ENCODE assay signal across 14 mouse cellular contexts in the genomic region with DNA sequence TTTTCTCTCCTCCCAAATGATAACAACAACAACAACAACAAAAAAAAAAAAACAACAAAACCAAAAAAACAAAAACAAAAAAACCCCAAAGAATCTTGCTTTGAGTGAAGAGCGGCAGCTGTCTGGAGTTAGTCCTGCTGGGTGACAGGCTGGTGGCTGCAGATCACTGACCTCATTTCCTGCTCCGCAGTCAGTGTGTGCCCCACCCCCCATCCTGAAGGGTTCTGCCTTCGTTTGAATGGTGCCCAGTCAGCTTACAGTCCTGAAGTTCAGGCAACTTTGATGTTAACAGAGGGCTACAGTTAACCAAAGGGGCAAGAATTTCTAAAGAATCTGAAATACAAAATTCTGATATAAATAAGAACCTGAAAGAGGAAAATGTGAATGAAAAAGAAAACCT. TPM values are rescaled to one million over a fixed set of nuclear protein-coding genes. Genes with fewer than 3 reads are reported as not detected.
DNase-seq lines count a peak whose midpoint lies in the region.
"Had no signal": no experiment of that assay in that cellular context is flagged by ENCODE, and none has a peak within 500 bp of the region (broad histone marks: within the 10 kb centered on the region; RNA-seq: fewer than 3 reads in every experiment).

No protein-coding gene starts in this region.

- WGBS in heart, embryonic 10.5 days: 5% methylated on average over 3 of the region's 3 CpGs

- no peaks in the 10 kb centered on the region for H3K36me3 ChIP-seq in heart, embryonic 10.5 days
- H3K36me3 ChIP-seq: limb, embryonic 15.5 days; neural tube, embryonic 12.5 days; stomach, embryonic 15.5 days had no signal

- no peak overlapping the region for H3K4me3 ChIP-seq in heart, embryonic 10.5 days
- H3K4me3 ChIP-seq: gastrocnemius, adult 2 months; layer of hippocampus, adult 2 months; limb, embryonic 15.5 days; neural tube, embryonic 12.5 days; stomach, embryonic 15.5 days had no signal

- H3K9me3 ChIP-seq in heart, embryonic 10.5 days: no peaks in the 10 kb centered on the region
- H3K9me3 ChIP-seq: limb, embryonic 15.5 days; neural tube, embryonic 12.5 days; stomach, embryonic 15.5 days had no signal

- H3K4me1 ChIP-seq in heart, embryonic 10.5 days: peaks cover 7% of the 10 kb centered on the region; the same call in 1 of the 2 replicates
- H3K4me1 ChIP-seq: limb, embryonic 15.5 days; neural tube, embryonic 12.5 days; stomach, embryonic 15.5 days had no signal

- peak overlapping the region; percentile 1; the same call in 1 of the 2 replicates for H3K27ac ChIP-seq in heart, embryonic 10.5 days
- H3K27ac ChIP-seq: gastrocnemius, adult 2 months; layer of hippocampus, adult 2 months; limb, embryonic 15.5 days; neural tube, embryonic 12.5 days; stomach, embryonic 15.5 days had no signal

- H3K27me3 ChIP-seq in heart, embryonic 10.5 days (ENCODE audit: insufficient read depth, poor library complexity, severe bottlenecking): no peaks in the 10 kb centered on the region
- H3K27me3 ChIP-seq: limb, embryonic 15.5 days; neural tube, embryonic 12.5 days; stomach, embryonic 15.5 days had no signal

- peak; percentile 78 for DNase-seq in heart, embryonic 10.5 days (ENCODE audit: low spot score)
- DNase-seq in heart, adult 18-20 months: no peak
- DNase-seq in lung, postnatal 10 days: peak; percentile 44
- no peak for DNase-seq in lung, postnatal 14 days
- peak; percentile 82 for DNase-seq in cerebellum, adult 9-11 months
- peak; percentile 16 for DNase-seq in mesoderm, embryonic 11.5 days (ENCODE audit: low read depth, low spot score)
- no peak for DNase-seq in urinary bladder, postnatal 36 days (ENCODE audit: low spot score in 2 of 2)
- DNase-seq in kidney, postnatal 14 days: no peak
- DNase-seq: gastrocnemius, adult 2 months; right cerebral cortex, postnatal 14 days had no signal

RNA-seq across cellular contexts. Expression of a gene that starts 19.9 kb away (rescaled TPM):
- 1.4 and 5.6 TPM in 2 replicates for polyA plus RNA-seq in heart, embryonic 10.5 days (2016; fragmentation: Nextera tagmentation; extraction: Ambion mirVana)
- total RNA-seq in heart, adult 18-20 months (2021): 1 to 10 TPM; 1.2 to 4.8 TPM

Comparison
In these comparisons a context has a peak if more than half of its experiments do, and no peak if none do; other contexts are left out.
1. DNase-seq: peak in heart, embryonic 10.5 days (single experiment), lung, postnatal 10 days (single experiment), cerebellum, adult 9-11 months (single experiment) and mesoderm, embryonic 11.5 days (single experiment); none in heart, adult 18-20 months (0 of 2), lung, postnatal 14 days (single experiment), urinary bladder, postnatal 36 days (0 of 2) and kidney, postnatal 14 days (single experiment).